Mouse (Mus musculus) midbrain, embryonic 15.5 days (tissue): Measurements from ENCODE around the gene Sfta2. TPM values are rescaled to one million over a fixed set of nuclear protein-coding genes. Genes with fewer than 3 reads are reported as not detected.

Experiments
- polyA plus RNA-seq: library from polyadenylated mRNA; unstranded; fragments of >200 nt; fragmentation: Nextera tagmentation; extraction: Ambion mirVana; gene quantifications from 2 replicates; pipeline ENCODE4 v1.2.1, GENCODE M21; 2015

Sfta2 gene
- polyA plus RNA-seq, 1 experiment from 2014 or later: not detected

Other genes starting within 250 kb of the Sfta2 start
- gene H2-Q4, start 221.9 kb upstream of the Sfta2 start, polyA plus RNA-seq: 0.88 and 1.3 TPM in 2 replicates
- gene H2-Q6, start 176.7 kb upstream of the Sfta2 start, polyA plus RNA-seq: 0.89 and 1.1 TPM in 2 replicates
- 2.7 and 4.0 TPM in 2 replicates for gene H2-Q7, start 162.4 kb upstream of the Sfta2 start, polyA plus RNA-seq
- 0.26 and 1.6 TPM in 2 replicates for gene H2-Q10, start 131.5 kb upstream of the Sfta2 start, polyA plus RNA-seq
- 0.12 TPM in 1 of 2 replicates, not detected in the other for gene Pou5f1, start 95.5 kb upstream of the Sfta2 start, polyA plus RNA-seq
- gene Tcf19, start 84.7 kb upstream of the Sfta2 start, polyA plus RNA-seq: 10.8 and 13.1 TPM in 2 replicates
- 3.5 and 3.7 TPM in 2 replicates for gene Cchcr1, start 84.4 kb upstream of the Sfta2 start, polyA plus RNA-seq
- gene Psors1c2, start 68.3 kb upstream of the Sfta2 start, polyA plus RNA-seq: 0.56 and 0.96 TPM in 2 replicates
- gene Cdsn, start 49.4 kb upstream of the Sfta2 start, polyA plus RNA-seq: 0.06 TPM in 2 replicates
- gene 2300002M23Rik, start 34.1 kb upstream of the Sfta2 start, polyA plus RNA-seq: not detected in 2 replicates
- not detected in 2 replicates for gene Gm9573, start 25.1 kb downstream of the Sfta2 start, polyA plus RNA-seq
- gene Mucl3, start 42.1 kb downstream of the Sfta2 start, polyA plus RNA-seq: not detected in 2 replicates
- 16.3 and 16.5 TPM in 2 replicates for gene Vars2, start 66.0 kb downstream of the Sfta2 start, polyA plus RNA-seq
- gene Gtf2h4, start 72.2 kb downstream of the Sfta2 start, polyA plus RNA-seq: 27.6 and 29.5 TPM in 2 replicates
- gene Ddr1, start 103.1 kb downstream of the Sfta2 start, polyA plus RNA-seq: 107 and 118 TPM in 2 replicates
- 9.7 and 9.9 TPM in 2 replicates for gene Ier3, start 220.1 kb downstream of the Sfta2 start, polyA plus RNA-seq
- 86.8 and 98.0 TPM in 2 replicates for gene Flot1, start 221.7 kb downstream of the Sfta2 start, polyA plus RNA-seq
- 1,854 and 1,858 TPM in 2 replicates for gene Tubb5, start 236.8 kb downstream of the Sfta2 start, polyA plus RNA-seq
- gene Mdc1, start 240.0 kb downstream of the Sfta2 start, polyA plus RNA-seq: 9.0 and 10.7 TPM in 2 replicates